Mouse (Mus musculus) stomach, adult 2 months (tissue): ENCODE results near the gene Ngfr. TPM values are rescaled to one million over a fixed set of nuclear protein-coding genes. Genes with fewer than 3 reads are reported as not detected.

Experiments used
- polyA plus RNA-seq: library from polyadenylated mRNA; depleted of rRNA; stranded (reverse); fragments of >200 nt; gene quantifications from 2 replicates; pipeline ENCODE4 v1.2.3, GENCODE M21; 2012; rRNA removed

Gene Ngfr
- polyA plus RNA-seq: 3.1 and 3.4 TPM in 2 replicates

DNA sequence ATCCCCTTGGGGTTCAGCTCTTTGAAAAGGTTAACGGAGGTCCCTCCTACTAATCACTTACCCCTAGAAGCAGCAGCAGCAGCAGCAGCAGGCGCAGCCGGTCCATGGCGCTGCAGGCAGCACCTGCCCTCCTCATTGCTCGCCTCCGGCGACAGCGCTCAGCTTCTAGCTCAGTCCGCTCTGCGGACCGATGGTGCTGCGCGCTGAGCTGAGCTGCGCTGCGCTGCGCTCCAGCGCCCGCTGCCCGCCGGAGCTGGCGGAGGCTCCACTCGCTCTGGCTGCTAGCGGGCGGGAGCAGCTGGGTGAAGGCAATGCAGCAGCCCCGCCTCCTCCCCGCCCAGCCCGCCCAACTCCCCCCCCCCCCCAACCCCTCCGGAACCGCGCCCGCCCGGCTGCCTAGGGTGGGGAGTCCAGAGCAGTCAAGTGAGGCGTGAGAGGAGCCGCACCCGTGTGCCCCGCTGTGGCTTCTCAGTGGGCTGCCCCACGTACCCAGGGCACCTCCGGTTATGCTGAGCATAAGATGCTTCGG, at the start of gene Ngfr:
TSS of gene Ngfr (minus strand) at position 313 of the 529 bp plus-strand sequence.

Other genes with a start within 250 kb of the Ngfr start
- gene Slc35b1, start 203.0 kb downstream of the Ngfr start, polyA plus RNA-seq: 43.9 and 48.3 TPM in 2 replicates
- 16.3 and 17.3 TPM in 2 replicates for gene Spop, start 173.7 kb downstream of the Ngfr start, polyA plus RNA-seq
- 1.6 and 2.4 TPM in 2 replicates for gene Nxph3, start 73.2 kb downstream of the Ngfr start, polyA plus RNA-seq
- 52.8 and 56.7 TPM in 2 replicates for gene Phb, start 79.2 kb upstream of the Ngfr start, polyA plus RNA-seq
- 8.0 and 8.2 TPM in 2 replicates for gene Zfp652, start 124.9 kb upstream of the Ngfr start, polyA plus RNA-seq
- gene B130006D01Rik, start 135.9 kb upstream of the Ngfr start, polyA plus RNA-seq: not detected in 2 replicates
- gene Phospho1, start 236.8 kb upstream of the Ngfr start, polyA plus RNA-seq: 53.5 and 93.0 TPM in 2 replicates
- 0.31 and 0.52 TPM in 2 replicates for gene Gngt2, start 249.5 kb upstream of the Ngfr start, polyA plus RNA-seq